Mouse (Mus musculus) bone marrow, adult 2 months (tissue): ENCODE results near the gene Cadm2.

ENCODE experiments used
- CTCF ChIP-seq: fragments of 200-500 bp; IDR thresholded peaks from 2 replicates; pipeline ENCODE4 v1.5.1; 2011; ENCODE audit warnings: low read length, control low read depth; ENCODE audit not compliant: control insufficient read depth, insufficient read depth
- POLR2A ChIP-seq: fragments of 200-500 bp; IDR thresholded peaks from 2 replicates; pipeline ENCODE4 v1.6.1; 2011; ENCODE audit warnings: low read depth, mild to moderate bottlenecking, control low read depth, low read length, borderline replicate concordance; ENCODE audit not compliant: control insufficient read depth

DNA sequence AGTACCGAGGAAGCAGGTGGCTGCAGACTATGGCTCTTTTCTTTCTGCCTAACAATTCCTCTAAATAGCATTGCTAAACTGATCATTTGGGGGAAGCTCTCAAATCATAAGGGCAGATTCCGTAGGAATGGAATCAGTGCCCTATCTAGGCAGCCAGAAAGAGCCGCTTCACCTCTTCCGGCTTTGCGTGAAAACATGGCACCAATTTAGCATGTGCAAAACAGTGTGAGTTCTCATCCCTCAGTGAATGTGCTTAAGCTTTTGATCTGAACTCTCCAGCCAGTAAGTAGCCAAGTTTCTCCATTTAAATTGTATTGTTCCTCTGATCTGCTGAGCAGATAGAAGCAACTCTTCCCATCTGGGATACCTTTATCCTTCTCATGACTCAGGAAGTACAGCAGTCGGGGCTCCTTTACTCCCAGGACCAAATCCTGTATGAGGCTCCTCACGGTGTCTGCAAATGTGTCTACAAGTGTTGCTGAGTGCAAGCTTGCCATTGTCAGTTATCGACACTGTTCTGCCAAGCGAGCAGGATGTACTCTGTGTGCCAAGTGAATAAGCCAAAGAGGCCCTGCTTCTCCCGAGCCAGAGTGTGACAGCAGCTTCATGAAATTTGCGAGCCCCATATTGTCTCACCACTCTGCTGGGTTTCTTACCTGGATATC is 970.2 kb downstream of the Cadm2 start:
- TF ChIP-seq CTCF (no peak), POLR2A (no peak)
